25 mouse cellular contexts compared by ENCODE assay signal in genomic region chr7:67525886-67526580, GRCm38 (mm10).
A peak's percentile ranks its signal among the peaks of the same experiment; 100 is the strongest.
DNase-seq lines count a peak whose midpoint lies in the region; ATAC-seq lines count a peak whose summit lies in the region.
"Had no signal": no experiment of that assay in that cellular context is flagged by ENCODE, and none has a peak within 500 bp of the region (broad histone marks: within the 10 kb centered on the region; RNA-seq: fewer than 3 reads in every experiment).

No protein-coding gene starts in this region.

- peak; percentile 91 for DNase-seq in heart, adult 11 months
- no peak for DNase-seq in heart, postnatal 25 days (ENCODE audit: low spot score)
- peak; percentile 15 for DNase-seq in lung, postnatal 36 days
- DNase-seq in lung, postnatal 14 days = no peak
- no peak for DNase-seq in cerebellum, adult 8-10 months
- DNase-seq in layer of hippocampus, postnatal 36 days = no peak
- DNase-seq in testis, postnatal 14 days (ENCODE audit: low spot score) = no peak
- DNase-seq: adrenal gland, postnatal 14 days; cerebellum, adult 18-20 months; cerebellum, postnatal 14 days; embryo, embryonic 11 days; gastrocnemius, adult 2 months; gastrocnemius, postnatal 36 days; heart, postnatal 36 days; kidney, adult 9 months; kidney, postnatal 14 days; midbrain, embryonic 14.5 days; right cerebral cortex, postnatal 25 days; thymus, adult 18-20 months; thymus, postnatal 36 days had no signal

- intact Hi-C loops in heart, postnatal 25 days (cut with DNase I) = no loop called here

- peak; percentile 40 for ATAC-seq in megakaryocyte progenitor cell, adult 5-6 weeks (replicated peaks; ENCODE audit: poor library complexity)
- ATAC-seq: forebrain, embryonic 15.5 days; hindbrain, postnatal 0 days; intestine, embryonic 15.5 days; Patski had no signal

Comparison
In these comparisons a context has a peak if more than half of its experiments do, and no peak if none do; other contexts are left out.
1. DNase-seq: peak in heart, adult 11 months (single experiment) and lung, postnatal 36 days (single experiment); none in heart, postnatal 25 days (single experiment), lung, postnatal 14 days (single experiment), cerebellum, adult 8-10 months (single experiment), layer of hippocampus, postnatal 36 days (0 of 2) and testis, postnatal 14 days (single experiment).